Mouse (Mus musculus): ENCODE measurements around the gene Stx1b.

DNA sequence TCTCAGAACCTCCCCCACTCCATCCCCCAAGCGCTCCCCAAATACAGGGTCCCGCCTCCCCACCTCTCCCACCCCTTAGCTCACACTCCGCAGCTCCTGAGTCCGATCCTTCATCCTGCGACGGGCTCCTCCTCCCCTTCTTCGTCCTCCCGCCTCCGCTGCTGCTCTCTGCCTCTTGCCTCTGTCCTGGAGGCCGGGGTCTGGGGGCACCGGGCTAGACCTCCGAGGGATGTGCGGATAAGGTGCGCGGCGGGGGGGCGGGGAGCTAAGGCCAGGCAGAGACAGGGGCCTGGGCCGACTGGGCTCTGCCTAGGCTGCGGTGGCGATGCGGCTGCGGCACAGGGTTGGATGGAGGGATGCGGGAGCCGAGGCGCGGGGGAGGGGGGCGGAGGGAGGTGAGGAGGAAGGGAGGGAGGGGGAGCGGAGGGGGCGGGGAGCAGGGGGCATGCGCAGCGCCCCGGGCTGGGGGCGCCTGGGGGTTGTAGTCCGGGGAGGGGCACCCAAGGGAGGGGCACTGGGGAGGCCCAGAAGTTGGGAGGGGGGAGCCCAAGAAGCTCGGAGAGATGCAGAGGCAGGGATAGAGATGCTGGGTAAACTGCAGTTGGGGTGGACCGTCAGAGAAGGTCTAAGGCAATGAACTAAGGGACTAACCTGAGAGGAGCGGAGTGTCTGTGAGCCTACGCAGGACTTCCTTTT, at the start of gene Stx1b, which contains the start of gene Stx4a:
- TF ChIP-seq CHD1 (IDR thresholded peaks at IDR 0.05; ENCODE audit: low read depth, low read length) (no peak), USF1 (IDR thresholded peaks at IDR 0.05; ENCODE audit: low read depth, low read length) (no peak), E2F4 (IDR thresholded peaks at IDR 0.05; ENCODE audit: borderline replicate concordance, low read depth, low read length) (no peak), NRF1 (IDR thresholded peaks at IDR 0.05; ENCODE audit: insufficient read depth, low read depth, low read length, poor library complexity, severe bottlenecking) (no peak), ZC3H11A (IDR thresholded peaks at IDR 0.05; ENCODE audit: low read depth, low read length) (no peak), POLR2A (IDR thresholded peaks at IDR 0.05; ENCODE audit: control insufficient read depth in 1 of 2, insufficient read depth in 1 of 2, low read depth in 1 of 2, low read length in 2 of 2, poor library complexity in 1 of 2) (no peak), CTCF (IDR thresholded peaks at IDR 0.05 in 2 of 3, conservative IDR thresholded peaks at IDR 0.05 in 1 of 3; ENCODE audit: control insufficient read depth in 1 of 3, insufficient read depth in 1 of 3, low read depth in 2 of 3, low read length in 3 of 3, poor library complexity in 1 of 3, severe bottlenecking in 1 of 3) (no peak), GATA1 (IDR thresholded peaks at IDR 0.05; ENCODE audit: low read depth, low read length) (no peak), MAFK (IDR thresholded peaks at IDR 0.05; ENCODE audit: borderline replicate concordance, low read depth, low read length) (no peak), GABPA (IDR thresholded peaks at IDR 0.05; ENCODE audit: low read depth, low read length) (no peak), MYC (IDR thresholded peaks at IDR 0.05; ENCODE audit: low read depth, low read length) (no peak)

Measured in MEL (cell line).